12 mouse cellular contexts compared by ENCODE assay signal in genomic region chr1:72717540-72717939, GRCm38 (mm10). TPM values are rescaled to one million over a fixed set of nuclear protein-coding genes. Genes with fewer than 3 reads are reported as not detected.
"Had no signal": no experiment of that assay in that cellular context is flagged by ENCODE, and none has a peak within 500 bp of the region (broad histone marks: within the 10 kb centered on the region; RNA-seq: fewer than 3 reads in every experiment).

No protein-coding gene starts in this region.

RNA-seq across cellular contexts. Expression of gene Ankar, which starts 17.2 kb away (rescaled TPM):
- total RNA-seq: left cerebral cortex, adult 8-10 months; left cerebral cortex, postnatal 10 days; left cerebral cortex, postnatal 14 days; left cerebral cortex, postnatal 25 days; left cerebral cortex, postnatal 36 days; left cerebral cortex, postnatal 4 days; liver, adult 2 months; megakaryocyte progenitor cell, adult 5-6 weeks; megakaryocyte, adult 5-6 weeks; megakaryocyte-erythroid progenitor cell, adult 5-6 weeks; midbrain, postnatal 0 days; monocyte, adult 5-6 weeks had no signal
